Mouse (Mus musculus) liver, embryonic 14.5 days (tissue): ENCODE measurements around the gene Galnt16. TPM values are rescaled to one million over a fixed set of nuclear protein-coding genes. Genes with fewer than 3 reads are reported as not detected.

Experiments used
- ATAC-seq: fragments of 200-750 bp; cut with Nextera tagmentation; 2 replicates; pipeline ENCODE4 v1.8.0; 2017; ENCODE audit warnings: moderate number of reproducible peaks, mild to moderate bottlenecking, moderate library complexity; ENCODE audit not compliant: insufficient read depth
- DNase-seq, 3 experiments: peaks; one replicate each; pipeline ENCODE4 v3.0.0-alpha.2; 2012 to 2013; ENCODE audit warnings: low read depth in 3 of 3, low spot score in 3 of 3
- H3K27ac ChIP-seq: fragments of 300-500 bp; sonication (generic); 2 replicates; pipeline ENCODE4 v1.5.1; 2014; ENCODE audit warnings: moderate library complexity, mild to moderate bottlenecking, control low read depth, inconsistent platforms
- H3K27me3 ChIP-seq: fragments of 300-500 bp; sonication (generic); 2 replicates; pipeline ENCODE4 v1.6.1; 2014; ENCODE audit warnings: mild to moderate bottlenecking, low read length, moderate library complexity; ENCODE audit not compliant: control insufficient read depth, insufficient read depth
- H3K36me3 ChIP-seq: fragments of 300-500 bp; sonication (generic); replicated peaks from 2 replicates; pipeline ENCODE4 v1.6.1; 2014; ENCODE audit warnings: low read depth; ENCODE audit not compliant: control insufficient read depth, insufficient read depth
- H3K4me1 ChIP-seq, 2 experiments: fragments of 200-500 bp in 1 of 2; fragments of 300-500 bp in 1 of 2; sonication (generic) in 1 of 2; replicated peaks; 2 replicates each; pipeline ENCODE4 v1.6.1; 2012 to 2014; ENCODE audit warnings: antibody characterized with exemption in 1 of 2, inconsistent platforms in 1 of 2, low read length in 1 of 2; ENCODE audit not compliant: control insufficient read depth in 2 of 2, insufficient read depth in 2 of 2
- H3K4me2 ChIP-seq: fragments of 300-500 bp; sonication (generic); 2 replicates; pipeline ENCODE4 v1.6.1; 2014; ENCODE audit warnings: low read depth, mild to moderate bottlenecking, control low read depth, moderate library complexity
- H3K4me3 ChIP-seq, 2 experiments: fragments of 200-500 bp in 1 of 2; fragments of 300-500 bp in 1 of 2; sonication (generic) in 1 of 2; 2 replicates each; pipeline ENCODE4 v1.5.1; 2012 to 2014; ENCODE audit warnings: low read depth in 2 of 2, low read length in 2 of 2, mild to moderate bottlenecking in 2 of 2, control low read depth in 1 of 2, inconsistent platforms in 1 of 2, moderate library complexity in 1 of 2; ENCODE audit not compliant: insufficient read depth in 1 of 2
- H3K9ac ChIP-seq: fragments of 300-500 bp; sonication (generic); replicated peaks from 2 replicates; pipeline ENCODE4 v1.6.1; 2014; ENCODE audit warnings: mild to moderate bottlenecking, control low read depth, moderate library complexity
- H3K9me3 ChIP-seq: fragments of 300-500 bp; sonication (generic); 2 replicates; pipeline ENCODE4 v1.6.1; 2016; ENCODE audit warnings: low read length, mixed read lengths; ENCODE audit not compliant: control insufficient read depth
- CTCF ChIP-seq: IDR thresholded peaks from 2 replicates; pipeline ENCODE4 v1.5.1; 2016; ENCODE audit warnings: antibody characterized with exemption, low read depth, control low read depth
- EP300 ChIP-seq: IDR thresholded peaks from 2 replicates; pipeline ENCODE4 v1.6.1; 2016; ENCODE audit warnings: antibody characterized with exemption, low read depth
- WGBS: fragments of 180-500 bp; shearing (Covaris S2); extraction: QIAGEN DNeasy Blood & Tissue Kit; methylation state at CpG from one replicate; pipeline ENCODE4 v1.1.7; 2014; ENCODE audit not compliant: insufficient replicate concordance; 5-methylcytosine and 5-hydroxymethylcytosine counted together
- polyA plus RNA-seq, 2 experiments: library from polyadenylated mRNA; depleted of rRNA in 1 of 2; stranded (reverse) in 1 of 2; unstranded in 1 of 2; fragments of >200 nt; fragmentation: Nextera tagmentation in 1 of 2; extraction: Ambion mirVana in 1 of 2; gene quantifications; 2 replicates each; pipeline versions ENCODE4 v1.2.1 to v1.2.3; 2012 to 2014

Gene Galnt16
- polyA plus RNA-seq, 2 experiments: 0.04 to 0.07 TPM

DNA sequence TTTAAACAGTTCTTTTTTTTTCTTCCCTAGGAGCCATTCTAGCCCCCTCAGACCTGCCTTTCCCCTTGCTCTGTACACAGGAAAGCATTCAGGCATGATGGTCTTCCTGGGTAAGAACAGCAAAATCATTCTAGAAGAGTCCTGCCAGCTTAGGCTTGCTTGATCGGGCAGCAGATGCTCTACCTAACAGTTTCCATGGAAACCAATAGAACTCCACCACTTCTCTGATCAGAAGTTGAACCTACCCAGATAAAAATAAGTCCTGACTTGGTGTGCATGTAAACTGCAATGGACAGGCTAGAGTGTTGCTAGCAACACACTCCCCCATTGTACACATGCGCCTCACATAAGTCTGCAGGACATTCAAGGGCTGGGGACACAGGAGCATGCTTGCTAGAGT is 86.1 kb downstream of the Galnt16 start:
- H3K27me3 ChIP-seq: no peaks in the 10 kb centered on the region
- DNase-seq (no peak), ATAC-seq (no peak)
- no peak overlapping the region for H3K4me2 ChIP-seq
- no peaks in the 10 kb centered on the region for H3K36me3 ChIP-seq
- WGBS: 78% methylated on average over 2 of the region's 2 CpGs
- no peak for TF ChIP-seq CTCF
- TF ChIP-seq EP300: no peak
- H3K4me3 ChIP-seq: no peak overlapping the region
- peaks cover 0 to 18% of the 10 kb centered on the region in 2 experiments; a peak in 2 of 4 replicates for H3K4me1 ChIP-seq
- no peak overlapping the region for H3K27ac ChIP-seq
- no peaks in the 10 kb centered on the region for H3K9me3 ChIP-seq
- H3K9ac ChIP-seq: no peak overlapping the region

DNA sequence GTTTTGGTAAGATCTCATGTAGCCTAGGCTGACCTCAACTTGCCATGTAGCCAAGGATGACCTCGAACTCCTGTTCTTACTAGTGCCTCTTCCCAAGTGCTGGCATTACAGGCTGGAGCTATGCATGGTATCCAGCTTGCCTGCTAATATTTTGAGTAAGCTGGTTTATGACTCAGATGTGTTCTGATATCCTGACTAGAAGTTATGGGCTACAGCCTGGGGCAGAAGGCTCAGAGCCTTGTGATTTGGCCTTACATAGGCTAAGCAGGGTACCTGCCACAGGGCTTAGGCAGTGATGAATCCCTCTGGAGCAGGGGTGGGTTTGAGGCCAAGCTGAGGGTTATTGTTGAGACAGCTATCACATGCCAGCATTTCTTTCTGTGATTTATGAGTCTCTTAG is 90.5 kb downstream of the Galnt16 start:
- H3K4me3 ChIP-seq: no peak overlapping the region
- 44% methylated on average over 1 of the region's 1 CpGs for WGBS

DNA sequence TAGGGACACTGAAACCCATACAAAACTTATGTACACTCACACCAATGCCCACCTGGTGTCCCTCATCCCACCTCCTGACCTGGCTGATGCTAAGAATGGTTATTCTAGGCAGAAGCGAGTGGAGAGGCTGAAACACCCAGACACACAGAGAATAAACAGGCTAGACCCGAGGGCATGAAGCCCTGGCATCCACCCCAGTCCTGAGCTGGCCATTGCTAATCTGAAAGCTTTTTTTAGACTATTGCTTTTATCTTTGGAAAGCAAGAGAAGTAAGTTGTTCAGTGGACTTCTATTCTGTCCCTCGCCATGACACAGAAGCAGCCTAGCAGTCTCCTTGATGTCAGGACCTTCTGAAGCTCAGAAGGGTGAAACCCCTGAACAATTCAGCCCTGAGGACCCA is 91.9 kb downstream of the Galnt16 start:
- no peaks in the 10 kb centered on the region for H3K4me1 ChIP-seq
- TF ChIP-seq CTCF: no peak
- TF ChIP-seq EP300: no peak
- ATAC-seq (no peak), DNase-seq (no peak)
- H3K27me3 ChIP-seq: no peaks in the 10 kb centered on the region
- no peak overlapping the region for H3K27ac ChIP-seq
- no peaks in the 10 kb centered on the region for H3K36me3 ChIP-seq
- WGBS: 44% methylated on average over 3 of the region's 3 CpGs
- no peak overlapping the region for H3K4me2 ChIP-seq
- no peak overlapping the region for H3K9ac ChIP-seq
- no peak overlapping the region for H3K4me3 ChIP-seq
- no peaks in the 10 kb centered on the region for H3K9me3 ChIP-seq

More for the DNA sequence above, 90.5 kb downstream of the Galnt16 start:
- no peak overlapping the region for H3K27ac ChIP-seq
- H3K9me3 ChIP-seq: no peaks in the 10 kb centered on the region
- H3K4me1 ChIP-seq: peaks cover 0 to 7% of the 10 kb centered on the region in 2 experiments; a peak in 1 of 4 replicates
- no peak overlapping the region for H3K9ac ChIP-seq
- ATAC-seq: no peak
- no peak overlapping the region for H3K4me2 ChIP-seq
- H3K27me3 ChIP-seq: no peaks in the 10 kb centered on the region
- TF ChIP-seq CTCF: no peak
- no peak for TF ChIP-seq EP300
- no peak for DNase-seq
- H3K36me3 ChIP-seq: no peaks in the 10 kb centered on the region

- Histone ChIP-seq H3K4me2 (no peak overlapping the region), H3K9me3 (no peaks in the 10 kb centered on the region), H3K27ac (no peak overlapping the region), H3K4me1 (no peaks in the 10 kb centered on the region), H3K36me3 (no peaks in the 10 kb centered on the region), H3K4me3 (no peak overlapping the region), H3K27me3 (no peaks in the 10 kb centered on the region), H3K9ac (no peak overlapping the region)
- ATAC-seq (no peak), DNase-seq (no peak)
- WGBS: 51% methylated on average over 9 of the region's 9 CpGs
- no peak for TF ChIP-seq CTCF
- no peak for TF ChIP-seq EP300
These were observed 94.2 kb downstream of the Galnt16 start for GRCm38 (mm10) chr12:80612113-80612791.

- Histone ChIP-seq H3K36me3 (no peaks in the 10 kb centered on the region), H3K27me3 (no peaks in the 10 kb centered on the region), H3K4me2 (no peak overlapping the region), H3K9me3 (no peaks in the 10 kb centered on the region), H3K4me1 (no peaks in the 10 kb centered on the region), H3K4me3 (no peak overlapping the region), H3K27ac (no peak overlapping the region), H3K9ac (no peak overlapping the region)
- no peak for DNase-seq
- WGBS: 38% methylated on average over 7 of the region's 7 CpGs
- ATAC-seq: no peak
- TF ChIP-seq CTCF: no peak
- no peak for TF ChIP-seq EP300
These were observed 97.5 kb downstream of the Galnt16 start for GRCm38 (mm10) chr12:80615371-80616257.
